Mouse (Mus musculus) thymus, postnatal 0 days (tissue): ENCODE measurements around the gene Tcf20. TPM values are rescaled to one million over a fixed set of nuclear protein-coding genes. Genes with fewer than 3 reads are reported as not detected.
"Not testable (repeated sequence)": the region's sequence is repeated elsewhere in the genome, so short reads cannot be mapped to it uniquely, and the experiment has no call there.

Source experiments
- DNase-seq: peaks from one replicate; pipeline ENCODE4 v3.0.0-alpha.2; 2015; ENCODE audit warnings: low spot score
- polyA plus RNA-seq: library from polyadenylated mRNA; unstranded; fragments of >200 nt; fragmentation: Nextera tagmentation; extraction: Ambion mirVana; gene quantifications from 2 replicates; pipeline ENCODE4 v1.2.1, GENCODE M21; 2015

Tcf20 gene
- polyA plus RNA-seq, 1 experiment from 2014 or later: 13.1 TPM

DNA sequence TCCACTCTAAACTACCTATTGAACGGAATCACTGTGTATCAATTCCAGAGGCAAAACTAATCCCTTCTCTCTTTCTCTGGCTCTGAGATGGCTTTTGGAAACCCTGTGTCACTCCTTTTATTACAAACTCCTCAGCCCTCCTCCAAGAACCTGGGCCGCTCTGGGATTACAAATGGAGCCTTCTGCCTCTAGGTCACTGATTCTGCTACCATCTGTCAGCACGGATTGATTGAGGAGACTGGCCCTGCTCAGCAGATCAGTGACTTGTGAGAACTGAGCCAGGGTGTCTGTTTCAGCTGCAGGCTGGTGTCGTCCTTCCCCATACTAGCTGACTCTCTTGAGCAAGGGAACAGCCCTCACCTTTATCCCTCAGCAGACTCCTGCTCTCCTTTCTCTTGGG is 85.2 kb downstream of the Tcf20 start:
- no peak for DNase-seq

DNA sequence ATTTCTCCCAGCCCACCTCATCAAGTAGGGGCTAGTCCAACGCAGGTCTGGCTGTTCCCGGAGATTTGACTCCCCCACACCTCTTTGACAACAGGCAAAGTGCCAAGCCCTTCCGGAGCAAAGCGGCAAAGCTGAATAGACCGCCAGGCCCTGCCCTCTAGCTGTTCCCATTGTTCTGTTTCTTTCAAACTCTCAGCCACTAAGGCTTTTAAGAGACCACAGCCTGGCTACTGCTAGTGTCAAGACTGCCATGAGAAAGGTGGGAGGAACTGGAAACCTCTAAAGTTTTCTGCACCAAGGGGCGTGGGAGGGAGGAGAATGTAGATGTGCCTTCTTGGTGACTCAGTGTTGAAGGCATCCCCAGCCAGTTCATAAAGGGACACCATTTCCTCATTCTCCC is 86.4 kb downstream of the Tcf20 start:
- DNase-seq: no peak

DNA sequence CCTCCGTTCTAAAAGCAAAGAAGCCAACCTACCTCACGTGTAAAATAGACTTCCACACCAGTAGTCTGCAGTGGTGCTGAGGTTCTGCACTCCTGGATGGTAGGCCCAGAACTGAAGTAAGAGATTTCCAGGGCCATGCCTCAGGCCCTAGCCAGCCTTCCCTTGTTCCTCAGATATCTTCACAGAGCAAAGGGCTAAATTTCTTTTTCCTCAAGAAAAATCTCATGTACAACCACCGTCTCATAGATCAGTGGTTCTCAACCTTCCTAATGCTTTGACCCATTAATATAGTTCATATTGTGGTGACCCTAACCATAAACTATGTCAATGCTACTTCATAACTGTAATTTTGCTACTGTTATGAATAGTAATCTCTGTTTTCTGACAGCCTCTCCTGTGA is 87.3 kb downstream of the Tcf20 start:
- DNase-seq: no peak

GRCm38 (mm10) chr15:82899676-82900301 is 87.9 kb downstream of the Tcf20 start:
- DNase-seq: peak; percentile 85

DNA sequence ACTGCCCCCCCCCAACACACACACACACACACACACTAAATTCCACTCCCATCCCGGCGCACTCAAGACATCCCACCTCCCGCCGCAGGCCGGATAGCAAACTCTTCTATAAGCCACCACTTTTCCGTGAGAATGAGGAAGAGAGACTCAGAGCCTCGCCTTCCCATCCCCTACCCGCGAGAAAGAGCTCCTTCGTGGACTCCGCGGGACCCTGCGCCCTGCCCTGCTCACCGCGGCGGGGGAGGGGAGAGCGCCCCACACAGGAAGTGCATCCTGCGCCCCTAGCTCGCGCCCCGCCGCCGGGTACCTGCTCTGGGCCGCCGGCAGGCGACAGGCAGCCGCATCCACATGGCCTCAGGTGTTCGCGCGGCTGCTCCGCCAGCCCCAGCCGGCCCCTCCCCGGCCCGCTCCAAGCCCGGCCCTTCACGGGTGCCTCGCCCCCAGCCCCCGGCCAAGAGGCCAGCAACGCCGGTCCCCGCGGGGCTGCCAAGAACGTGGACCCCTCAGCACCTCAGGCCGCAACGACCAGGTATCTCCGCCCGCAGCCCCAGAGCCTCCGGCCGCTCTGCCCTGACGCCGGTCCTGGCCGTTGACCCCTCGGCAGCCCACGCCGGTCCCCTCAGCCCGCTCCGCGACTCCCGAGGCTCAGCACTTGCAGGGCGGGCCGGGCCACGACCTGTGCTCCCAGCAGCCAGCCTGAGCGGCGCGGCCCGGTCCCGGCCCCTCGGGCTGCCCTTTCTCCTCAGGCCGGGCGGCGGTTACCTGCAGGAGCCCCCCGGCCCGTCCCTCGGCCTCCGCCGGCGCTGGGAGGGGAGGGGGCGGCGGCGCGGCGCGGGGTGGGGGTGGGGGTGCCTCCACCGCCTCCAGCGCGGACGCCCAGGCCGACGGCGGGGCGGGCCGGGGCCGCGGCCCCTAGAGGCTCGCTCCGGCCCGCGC is 88.7 kb downstream of the Tcf20 start:
- peak; percentile 91 for DNase-seq

- DNase-seq: no peak
Observed at GRCm38 (mm10) chr15:82898141-82898739, 89.4 kb downstream of the Tcf20 start.

DNA sequence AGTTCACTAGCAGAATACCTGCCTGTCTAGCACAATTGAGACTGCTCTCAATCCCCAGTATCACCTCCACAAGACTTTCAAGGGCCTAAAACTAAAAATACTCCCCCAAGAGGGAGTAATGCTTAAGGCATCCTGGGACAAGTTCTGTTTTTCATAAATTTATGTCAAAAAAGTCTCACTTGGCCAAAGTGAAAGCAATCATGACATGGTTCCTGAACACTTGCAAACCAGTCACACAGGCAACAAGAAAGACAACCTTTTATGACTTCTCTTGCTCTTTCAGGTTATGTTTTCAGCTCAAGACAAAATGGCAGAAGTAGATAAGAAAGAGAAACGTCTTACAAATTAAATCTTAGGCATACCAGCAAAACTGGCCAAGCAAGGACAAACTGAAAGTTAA is 91.3 kb downstream of the Tcf20 start:
- DNase-seq: no peak

DNA sequence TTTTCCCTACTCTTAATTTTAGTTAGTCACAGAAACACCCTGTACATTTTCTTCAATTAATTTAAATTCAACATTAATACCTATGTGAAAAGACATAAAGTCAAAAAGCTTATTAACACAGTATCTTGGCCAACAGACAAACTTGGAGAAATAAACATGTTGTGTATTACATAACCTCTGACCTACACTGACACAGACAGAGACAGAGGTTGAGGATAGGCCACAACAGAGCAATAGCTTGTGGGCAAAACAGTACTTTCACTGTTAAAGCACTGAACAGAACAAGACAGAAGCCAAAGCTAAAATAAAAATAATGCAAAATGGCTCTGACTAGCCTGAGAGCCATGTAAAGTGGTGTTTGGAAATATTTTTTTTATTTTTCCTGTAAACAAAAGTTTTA is 97.2 kb downstream of the Tcf20 start:
- DNase-seq: no peak

DNA sequence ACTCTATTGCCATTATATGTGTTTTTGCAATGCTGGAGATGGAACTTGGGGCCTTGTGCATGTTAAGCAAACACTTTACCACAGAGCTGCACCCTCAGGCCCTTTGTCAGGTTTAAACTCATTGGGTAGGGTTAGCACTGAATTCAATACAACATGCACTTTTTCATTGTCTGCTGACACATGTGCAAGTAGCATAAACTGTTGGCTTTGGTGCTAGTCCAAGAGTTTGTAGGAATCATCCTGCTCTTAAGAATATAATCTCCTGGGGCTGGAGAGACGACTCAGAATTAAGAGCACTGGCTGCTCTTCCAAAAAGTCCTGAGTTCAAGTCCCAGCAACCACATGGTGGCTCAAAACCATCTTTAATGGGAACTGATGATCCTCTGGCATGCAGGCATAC is 98.2 kb downstream of the Tcf20 start:
- no peak for DNase-seq

- no peak for DNase-seq
Observed at GRCm38 (mm10) chr15:82888466-82888865, 99.2 kb downstream of the Tcf20 start.

DNA sequence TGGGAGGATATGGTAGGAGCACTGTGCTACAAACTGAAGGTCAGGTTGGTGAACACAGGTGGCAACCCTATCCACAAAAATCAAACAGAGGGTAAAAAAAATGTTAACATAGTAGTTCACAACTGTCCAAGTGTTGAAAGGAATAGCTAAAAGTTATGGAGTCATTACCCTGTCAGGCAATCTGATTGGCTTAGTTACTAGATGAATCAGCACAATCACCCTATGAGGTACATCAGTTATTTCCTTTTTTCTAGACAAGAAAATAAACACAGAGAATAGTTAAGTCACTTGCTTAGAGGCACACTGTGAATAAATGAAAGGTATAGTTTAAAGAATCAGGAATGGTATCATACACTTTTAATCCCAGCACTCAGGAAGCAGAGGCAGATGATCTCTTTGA is 110.4 kb downstream of the Tcf20 start:
- DNase-seq: no peak

GRCm38 (mm10) chr15:82876863-82877262 is 110.8 kb downstream of the Tcf20 start:
- no peak for DNase-seq

GRCm38 (mm10) chr15:82872037-82872436 is 115.6 kb downstream of the Tcf20 start:
- DNase-seq: no peak

DNA sequence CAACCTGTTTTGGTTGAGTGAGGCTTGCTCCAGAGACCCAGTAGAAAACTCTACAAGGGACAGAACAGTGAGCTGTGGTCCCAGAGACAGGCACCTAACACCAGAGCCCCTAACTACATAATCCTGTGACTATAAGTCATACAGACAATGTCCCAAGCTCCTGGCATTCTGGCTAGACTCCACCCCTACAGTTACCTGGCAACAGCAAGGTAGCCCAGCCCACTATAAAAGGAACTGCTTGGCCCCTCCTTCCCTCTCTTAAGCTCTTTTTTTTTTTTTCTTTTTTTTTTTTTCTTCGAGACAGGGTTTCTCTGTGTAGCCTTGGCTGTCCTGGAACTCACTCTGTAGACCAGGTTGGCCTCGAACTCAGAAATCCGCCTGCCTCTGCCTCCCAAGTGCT is 121.4 kb downstream of the Tcf20 start:
- not testable (repeated sequence) for DNase-seq

GRCm38 (mm10) chr15:82863674-82864073 is 124.0 kb downstream of the Tcf20 start:
- DNase-seq: no peak

GRCm38 (mm10) chr15:82856652-82857378 is 130.9 kb downstream of the Tcf20 start:
- DNase-seq: no peak

DNA sequence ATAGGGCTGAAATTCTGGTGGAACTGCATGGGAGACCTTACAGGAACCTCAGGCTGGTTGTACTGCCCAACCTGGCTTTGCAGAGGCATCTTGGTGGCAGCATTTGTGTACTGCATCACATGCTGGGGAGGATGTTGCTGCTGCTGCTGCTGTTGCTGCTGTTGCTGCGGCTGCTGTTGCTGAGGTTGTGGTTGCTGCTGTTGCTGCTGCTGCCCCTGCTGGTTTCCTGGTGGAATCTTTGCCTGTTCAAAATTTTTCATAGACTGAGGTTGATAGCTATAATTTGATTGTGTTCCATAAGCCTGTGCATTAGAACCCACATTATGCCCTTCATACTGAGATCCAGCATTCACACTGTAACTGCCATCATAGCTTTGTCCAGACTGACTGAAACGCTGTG is 131.6 kb downstream of the Tcf20 start:
- no peak for DNase-seq

DNA sequence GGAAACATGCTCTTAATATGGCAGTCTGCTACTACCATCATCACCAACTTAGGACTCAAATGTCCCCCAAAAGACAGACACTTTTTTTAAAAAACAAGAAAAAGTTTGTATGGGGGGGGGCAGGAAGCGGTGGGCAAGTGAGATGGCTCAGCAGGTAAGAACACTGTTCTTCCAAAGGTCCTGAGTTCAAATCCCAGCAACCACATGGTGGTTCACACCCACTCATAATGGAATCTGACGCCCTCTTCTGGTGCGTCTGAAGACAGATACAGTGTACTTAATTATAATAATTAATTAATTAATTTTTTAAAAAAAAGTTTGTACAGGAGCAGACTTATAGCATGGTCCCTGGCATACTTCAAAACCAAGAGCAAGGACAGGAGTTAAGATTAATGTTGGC is 148.5 kb downstream of the Tcf20 start:
- DNase-seq: no peak

DNA sequence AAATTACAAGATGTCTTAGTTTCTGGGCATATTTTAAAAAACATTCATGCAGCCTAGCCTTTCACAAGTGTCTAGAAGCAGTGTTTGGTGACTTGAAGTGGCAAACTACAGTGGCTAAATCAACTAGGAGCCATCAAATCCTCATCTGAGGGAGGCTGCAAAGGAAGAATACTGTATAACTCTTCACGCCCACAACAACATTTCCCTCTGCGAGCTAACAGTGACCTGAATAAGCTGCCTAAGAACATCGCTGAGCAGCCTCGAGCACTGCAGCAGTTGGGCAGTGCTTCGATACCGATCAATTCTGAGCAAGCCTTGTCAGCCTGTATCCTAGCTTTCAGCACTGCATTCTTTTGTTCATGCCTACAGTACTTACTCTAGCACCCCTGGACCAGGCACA is 157.8 kb downstream of the Tcf20 start:
- DNase-seq: no peak

GRCm38 (mm10) chr15:82825866-82826265 is 161.8 kb downstream of the Tcf20 start:
- DNase-seq: no peak

GRCm38 (mm10) chr15:82822347-82822746 is 165.3 kb downstream of the Tcf20 start:
- no peak for DNase-seq

DNA sequence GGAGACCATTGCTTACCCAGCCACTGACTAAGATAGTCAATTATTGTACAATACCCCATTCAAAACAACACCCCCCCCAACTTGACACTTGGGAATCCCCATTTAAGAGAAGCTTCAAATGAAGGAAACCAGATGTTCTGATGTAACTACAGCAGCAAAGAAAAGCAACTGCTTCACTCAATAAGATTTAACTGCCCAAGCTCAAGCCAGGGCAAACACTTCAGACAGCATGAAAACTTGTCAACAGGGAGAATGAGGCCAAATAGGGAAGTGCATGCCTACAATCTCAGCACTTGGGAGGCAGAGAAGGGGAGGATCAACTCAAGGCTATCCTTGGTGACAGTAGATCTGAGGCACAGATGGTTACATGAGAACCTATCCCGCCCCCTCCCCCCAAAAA is 166.0 kb downstream of the Tcf20 start:
- DNase-seq: no peak
